Mouse (Mus musculus) ES-Bruce4 (cell line): ENCODE measurements around the gene Anxa6.
A peak's percentile ranks its signal among the peaks of the same experiment; 100 is the strongest.

Experiments used
- CTCF ChIP-seq: IDR thresholded peaks from one replicate; pipeline ENCODE4 v1.8.1; 2011; ENCODE audit warnings: low read depth, low read length
- POLR2A ChIP-seq: IDR thresholded peaks from one replicate; pipeline ENCODE4 v1.8.1; 2011; ENCODE audit warnings: low read length; ENCODE audit not compliant: insufficient read depth

DNA sequence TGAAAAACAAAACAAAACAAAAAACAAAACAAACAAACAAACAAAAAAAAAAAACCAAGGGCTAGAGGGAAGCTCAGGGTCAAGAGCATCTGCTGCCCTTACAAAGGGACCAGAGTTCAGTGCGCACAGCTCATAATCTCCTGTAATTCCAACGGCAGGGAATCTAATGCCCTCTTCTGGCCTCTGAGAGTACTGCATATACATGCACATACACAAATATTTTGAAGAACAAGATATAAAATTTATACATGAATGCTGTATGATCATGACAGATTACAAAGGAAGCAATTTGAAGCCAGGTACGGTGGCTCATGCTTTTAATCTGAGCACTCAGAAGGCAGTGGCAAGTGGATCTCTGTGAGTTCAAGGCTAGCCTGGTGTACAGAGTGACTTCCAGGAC is 24.3 kb upstream of the Anxa6 start:
- TF ChIP-seq CTCF (peak; percentile 21), POLR2A (no peak)
